Mouse (Mus musculus): ENCODE results near the gene Pygl.

DNA sequence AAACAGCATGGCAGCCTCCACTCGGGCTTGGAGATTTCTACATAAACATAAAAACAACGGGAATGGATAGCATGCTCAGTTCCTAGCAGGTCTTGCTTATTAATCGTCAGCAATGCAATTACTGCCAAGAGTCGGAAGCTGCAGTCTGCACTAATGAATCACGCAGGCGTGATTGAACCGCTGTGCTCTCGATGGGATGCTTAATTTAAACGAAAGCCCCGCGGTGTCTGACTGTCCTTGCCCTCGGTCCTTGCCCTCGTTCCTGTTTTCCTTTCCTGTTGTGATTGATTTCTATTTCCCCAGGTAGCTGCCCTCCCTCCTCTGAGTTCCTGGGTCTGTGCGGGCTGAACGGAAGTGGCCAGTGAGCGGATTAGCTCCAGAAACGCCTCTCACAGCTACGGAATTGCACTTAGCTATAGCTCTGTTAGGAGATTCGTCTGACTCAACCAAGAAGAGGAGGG is 39.0 kb downstream of the Pygl start:
- TF ChIP-seq CTCF (IDR thresholded peaks at IDR 0.05; ENCODE audit: extremely low read depth, insufficient read depth, low read length) (no peak), POLR2A (IDR thresholded peaks at IDR 0.05; ENCODE audit: extremely low read depth, insufficient read depth, low read length) (no peak)

All from cortical plate, adult 2 months (tissue).